Mouse (Mus musculus): ENCODE data around the gene Pip5k1b.

The Pip5k1b gene

DNA sequence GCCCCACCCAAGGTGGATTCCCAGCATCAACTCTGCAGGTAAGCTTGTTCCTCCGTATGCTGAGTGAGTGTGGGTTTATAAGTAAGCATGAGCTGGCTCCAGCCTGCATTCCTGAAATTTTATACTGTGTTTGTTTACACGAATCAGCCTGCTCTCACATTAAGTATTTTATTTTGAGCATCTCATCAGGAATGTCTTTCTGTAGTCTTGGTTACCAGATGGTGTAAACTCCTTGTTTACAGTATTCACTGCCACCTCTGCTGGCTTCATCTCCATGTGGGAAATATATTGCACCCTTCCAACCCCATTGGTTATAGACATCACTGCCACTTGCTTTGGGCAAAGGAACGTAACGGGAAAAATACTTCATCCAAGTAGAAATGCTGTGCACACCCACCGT is 262.1 kb downstream of the Pip5k1b start:
- peak in 1 of 2 experiments; percentile 13 for DNase-seq

GRCm38 (mm10) chr19:24284187-24284586 is 271.5 kb downstream of the Pip5k1b start:
- DNase-seq = peak; percentile 64 to 83

DNA sequence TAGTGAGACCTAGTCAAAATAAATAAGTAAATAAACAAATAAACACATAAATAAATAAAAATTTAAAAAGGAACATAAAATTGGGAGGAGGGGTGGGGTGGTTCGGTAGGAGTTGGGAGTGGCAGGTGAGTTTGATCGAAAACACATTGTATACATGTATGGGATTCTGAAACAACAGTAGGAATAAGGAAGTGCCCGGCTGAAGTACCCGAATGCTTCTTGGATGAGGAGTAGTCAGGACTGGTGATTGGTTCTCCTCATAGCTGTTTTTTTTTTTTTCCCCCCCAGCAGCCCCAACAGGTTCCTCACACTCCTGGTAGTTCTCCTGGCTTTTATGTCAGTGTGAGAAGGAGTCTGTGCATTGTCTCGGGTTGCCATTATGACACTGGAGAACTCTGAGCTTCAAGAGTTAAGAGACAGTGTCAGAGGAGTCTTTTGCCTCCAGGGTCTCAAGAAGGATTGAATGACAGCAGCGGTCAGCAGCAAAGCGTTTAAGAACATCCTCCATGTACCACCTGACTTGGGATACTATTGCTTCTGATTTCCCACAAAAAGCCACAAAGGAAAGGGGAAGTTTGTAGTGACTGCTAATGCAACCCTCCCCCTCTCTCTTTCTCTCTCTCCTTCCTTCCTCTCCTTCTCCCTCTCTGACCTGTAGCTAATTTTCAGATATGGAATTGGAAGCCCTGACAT is 274.2 kb downstream of the Pip5k1b start:
- DNase-seq = no peak

- no peak for DNase-seq
Measured at GRCm38 (mm10) chr19:24280601-24281228, 275.0 kb downstream of the Pip5k1b start, which contains the start of gene Fxn. Gene Fxn (minus strand): TSS chr19:24280605.

- peak; percentile 67 to 72 for DNase-seq
Measured at GRCm38 (mm10) chr19:24279706-24280600, 275.7 kb downstream of the Pip5k1b start.

GRCm38 (mm10) chr19:24278859-24279258 is 276.8 kb downstream of the Pip5k1b start:
- no peak for DNase-seq

GRCm38 (mm10) chr19:24274281-24274680 is 281.4 kb downstream of the Pip5k1b start:
- DNase-seq = no peak

DNA sequence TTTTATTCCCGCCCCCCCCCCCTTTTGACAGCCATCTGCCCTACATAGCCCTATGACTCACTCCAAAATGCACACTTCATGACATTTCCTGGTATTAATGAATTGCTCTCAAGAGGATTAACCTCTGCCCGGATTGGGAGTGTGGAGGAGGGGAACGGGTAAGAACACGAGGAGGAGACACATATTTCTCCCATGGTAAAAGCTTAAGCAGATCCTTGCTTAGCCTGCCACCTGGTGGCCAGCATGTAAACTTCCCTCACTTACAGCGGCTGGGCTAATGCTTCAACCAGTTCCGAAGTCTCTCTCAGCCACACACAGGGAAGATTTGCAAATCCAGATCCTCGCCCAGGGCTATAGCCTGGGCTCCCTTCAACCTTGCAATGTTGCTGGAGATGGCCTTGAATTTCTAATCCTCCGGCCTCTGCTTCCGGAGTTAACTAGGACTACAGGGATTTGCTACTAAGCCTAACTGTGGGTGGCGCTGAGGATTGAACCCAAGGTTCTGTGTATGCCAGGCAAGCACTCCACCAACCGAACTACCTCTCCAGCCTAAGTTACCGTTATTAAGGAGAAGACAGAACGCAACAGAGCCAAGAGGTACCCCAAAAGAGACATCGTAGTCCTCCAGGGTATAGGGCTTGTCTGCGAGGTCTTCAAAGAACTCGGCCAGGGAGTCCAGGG is 283.8 kb downstream of the Pip5k1b start:
- DNase-seq = peak; percentile 83 to 86

- DNase-seq = peak; percentile 45 to 66
Measured at GRCm38 (mm10) chr19:24271326-24271725, 284.3 kb downstream of the Pip5k1b start.

- no peak for DNase-seq
Measured at GRCm38 (mm10) chr19:24268531-24268930, 287.1 kb downstream of the Pip5k1b start.

GRCm38 (mm10) chr19:24266046-24266830 is 289.4 kb downstream of the Pip5k1b start:
- no peak for DNase-seq

GRCm38 (mm10) chr19:24264991-24265390 is 290.7 kb downstream of the Pip5k1b start:
- DNase-seq = peak; percentile 84 to 89

- no peak for DNase-seq
Measured at GRCm38 (mm10) chr19:24262736-24263135, 292.9 kb downstream of the Pip5k1b start.

DNA sequence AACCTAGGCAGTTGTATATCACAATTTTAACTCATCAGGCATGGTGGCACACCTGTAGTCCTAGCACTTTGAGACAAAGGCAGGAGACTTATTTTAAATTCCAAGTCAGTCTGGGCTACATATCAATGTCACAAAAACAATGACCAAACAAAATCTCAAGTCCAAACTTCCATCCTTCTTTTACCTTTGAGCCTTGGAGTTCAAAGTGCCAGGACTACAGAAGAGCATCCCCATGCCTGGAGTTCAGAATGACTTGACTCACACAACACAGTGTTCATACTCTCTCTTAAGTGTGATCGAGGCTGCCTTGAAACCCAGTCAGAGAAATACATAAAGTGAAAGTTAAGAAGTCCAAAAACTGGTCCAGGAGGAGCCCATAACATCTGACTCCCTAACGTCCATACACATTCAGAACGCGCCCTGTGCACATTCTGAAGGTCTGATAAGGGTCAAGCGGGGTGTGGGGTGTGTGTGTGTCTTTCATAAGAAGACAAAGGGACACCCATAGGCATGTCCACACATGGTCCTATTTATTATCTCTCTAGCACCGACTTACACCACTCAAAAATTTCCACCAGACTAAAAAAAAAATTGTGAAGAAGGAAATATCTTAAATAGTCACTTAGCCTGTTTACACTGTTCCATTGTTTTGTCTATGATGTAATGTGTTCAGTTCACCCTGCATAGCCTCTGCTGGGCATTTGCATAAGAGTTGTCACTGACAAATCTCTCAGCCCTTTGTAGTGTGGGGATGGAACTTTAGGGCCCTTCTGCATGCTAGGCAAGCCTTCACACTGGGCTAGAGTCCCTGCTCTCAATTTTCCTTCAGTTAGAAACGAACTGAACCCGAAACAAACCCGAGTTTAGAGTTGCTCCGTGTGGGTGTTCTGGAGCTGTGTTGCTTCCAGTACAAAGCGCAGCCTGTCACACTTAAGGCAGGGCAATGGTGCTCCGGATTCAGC is 296.0 kb downstream of the Pip5k1b start:
- peak in 1 of 2 experiments; percentile 55 for DNase-seq

DNA sequence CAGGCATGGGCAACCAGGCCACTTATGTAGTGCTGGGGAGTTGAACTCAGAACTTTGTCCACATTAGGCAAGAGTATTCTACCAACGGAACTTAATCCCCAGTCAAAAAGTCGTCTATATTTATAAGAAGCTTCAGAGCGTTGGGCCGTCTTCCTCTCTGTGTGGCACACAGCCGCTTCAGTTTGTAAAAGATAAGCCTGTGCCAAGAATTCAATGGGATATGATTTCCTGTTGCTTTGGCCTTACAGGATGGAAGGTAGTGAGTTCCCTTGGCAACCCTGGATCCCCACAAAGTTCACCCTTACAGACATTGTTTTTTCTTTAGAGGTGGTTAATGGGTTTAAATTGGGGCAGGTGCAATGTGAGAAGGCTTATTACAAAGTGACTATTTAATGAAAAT is 297.3 kb downstream of the Pip5k1b start:
- peak; percentile 36 to 74 for DNase-seq

DNA sequence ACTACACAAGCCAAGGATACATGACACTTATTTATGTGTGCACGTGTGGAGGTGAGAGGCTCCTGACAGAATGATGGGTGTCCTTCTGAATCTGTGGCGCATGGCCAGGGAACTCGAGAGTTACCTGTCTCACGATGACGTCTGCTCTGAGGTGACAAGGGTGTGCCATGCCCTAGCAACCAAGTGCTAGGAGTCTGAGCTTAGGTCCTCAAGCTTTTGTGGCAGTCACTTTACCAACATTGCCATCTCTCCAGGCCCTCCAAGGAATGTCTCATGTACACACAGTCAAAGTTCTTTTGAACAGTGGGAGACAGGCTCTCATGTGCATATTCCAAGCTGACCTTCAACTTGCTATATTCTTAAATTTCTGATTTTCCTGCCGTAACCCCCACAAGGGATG is 297.7 kb downstream of the Pip5k1b start:
- peak in 1 of 2 experiments; percentile 38 for DNase-seq

DNA sequence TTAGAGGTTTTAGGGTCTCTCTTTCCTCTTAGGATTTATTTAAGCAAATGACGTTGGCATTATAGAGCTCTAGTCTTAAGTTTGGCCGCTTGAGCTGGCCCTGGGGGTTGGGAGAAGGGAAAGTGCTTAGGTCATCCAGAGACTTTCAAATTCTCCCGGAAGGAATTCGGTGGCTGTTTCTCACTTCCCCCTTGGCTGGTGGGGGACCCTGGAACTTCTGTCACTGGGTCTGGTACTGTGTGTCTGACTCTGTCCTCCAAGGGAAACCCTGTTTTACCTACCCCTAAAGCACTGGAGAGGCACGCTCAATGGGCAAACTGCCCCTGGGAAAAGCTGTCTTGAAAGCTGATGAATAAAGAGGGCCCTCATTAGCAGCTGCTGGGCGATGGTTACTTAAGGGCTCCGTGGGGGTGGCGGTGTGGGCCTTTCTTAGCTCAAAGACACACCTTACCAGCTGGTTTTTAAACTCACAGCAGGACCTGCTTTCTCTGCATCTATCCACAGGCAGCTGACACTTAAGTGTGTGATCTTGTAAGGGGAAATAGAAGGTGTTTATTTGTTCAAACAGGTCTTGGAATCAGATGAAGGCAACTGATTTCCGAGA is 301.9 kb downstream of the Pip5k1b start:
- DNase-seq = peak in 1 of 2 experiments; percentile 32

- peak in 1 of 2 experiments; percentile 41 for DNase-seq
Measured at GRCm38 (mm10) chr19:24251869-24252268, 303.8 kb downstream of the Pip5k1b start.
